Mouse (Mus musculus): ENCODE measurements around the gene Eef1g. TPM values are rescaled to one million over a fixed set of nuclear protein-coding genes. Genes with fewer than 3 reads are reported as not detected.

Gene Eef1g
- total and polyA plus RNA-seq, 3 experiments: 237 to 955 (median 647) TPM

GRCm38 (mm10) chr19:8952241-8952640, 14.6 kb upstream of the Eef1g start:
- ATAC-seq (ENCODE audit: extremely low read depth, insufficient number of reproducible peaks, low FRiP score, poor library complexity, severe bottlenecking): no peak
- peaks cover 71% of the 10 kb centered on the region for H3K4me1 ChIP-seq (ENCODE audit: insufficient read depth, low read depth, low read length)

DNA sequence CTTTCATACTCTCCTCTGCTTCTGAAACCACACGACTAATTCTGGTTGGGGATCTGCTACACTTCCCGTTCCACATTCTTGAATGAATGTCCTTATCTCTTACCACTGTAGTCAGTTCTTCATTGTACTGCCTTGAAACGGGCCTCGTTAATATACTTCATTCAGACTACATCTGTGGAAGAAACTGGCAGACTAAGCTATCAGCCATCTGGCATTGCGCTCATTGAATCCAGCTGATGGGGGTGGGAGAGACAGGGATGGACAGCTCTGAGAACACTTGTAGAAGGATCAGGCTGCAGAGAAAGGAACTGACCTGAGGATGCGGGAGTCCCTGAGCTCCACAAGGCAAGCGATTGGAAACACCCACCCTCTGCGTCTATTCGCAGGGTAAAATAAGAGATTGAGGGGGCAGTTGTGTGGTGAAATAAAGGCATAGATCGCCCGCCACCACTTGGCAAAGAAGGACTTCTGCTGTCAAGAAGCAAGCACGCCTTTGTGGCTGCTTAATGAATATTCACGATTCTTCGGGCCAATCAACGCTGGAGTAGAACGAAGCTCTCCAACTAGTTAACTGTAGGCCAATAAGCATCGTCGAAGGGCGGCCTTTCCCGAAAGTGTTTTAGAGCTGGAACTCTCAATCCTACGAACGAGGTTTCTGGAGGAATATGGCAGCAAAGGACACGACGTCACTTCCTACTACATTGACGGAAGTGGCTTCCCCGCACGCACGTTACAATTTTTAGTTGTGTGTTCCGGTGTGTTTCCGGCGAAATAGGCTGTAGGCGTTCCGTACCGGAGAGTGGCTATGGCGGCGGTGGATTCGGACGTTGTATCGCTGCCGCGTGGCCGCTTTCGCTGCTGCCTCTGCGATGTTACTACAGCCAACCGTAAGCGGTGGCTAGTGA, 13.5 kb upstream of the Eef1g start, which contains the start of gene Tut1:
Tut1 (plus strand) TSS at position 713 of the 905 bp plus-strand sequence.
- peak; percentile 76 for DNase-seq (ENCODE audit: low spot score)
- 0 out of 2 replicates have a peak, but pooled peaks have one; percentile 74 for TF ChIP-seq POLR2AphosphoS5 (IDR thresholded peaks at IDR 0.05; ENCODE audit: insufficient replicate concordance, low read depth, low read length)
- TF ChIP-seq CTCF (IDR thresholded peaks at IDR 0.05; ENCODE audit: low read depth, low read length): no peak

More at GRCm38 (mm10) chr19:8952241-8952640, 14.6 kb upstream of the Eef1g start:
- no peak overlapping the region; the same call in 1 of the 2 replicates for H3K4me3 ChIP-seq (ENCODE audit: low read depth, low read length)
- DNase-seq (ENCODE audit: low spot score): no peak
- H3K27me3 ChIP-seq (ENCODE audit: insufficient read depth, low read length): no peaks in the 10 kb centered on the region
- TF ChIP-seq TAL1 (conservative IDR thresholded peaks at IDR 0.05; ENCODE audit: low read depth, low read length) (no peak), POLR2AphosphoS5 (IDR thresholded peaks at IDR 0.05; ENCODE audit: insufficient replicate concordance, low read depth, low read length) (no peak), CTCF (IDR thresholded peaks at IDR 0.05; ENCODE audit: low read depth, low read length) (no peak), GATA1 (IDR thresholded peaks at IDR 0.05; ENCODE audit: borderline replicate concordance, low read length) (no peak), GATA2 (IDR thresholded peaks at IDR 0.05; ENCODE audit: borderline replicate concordance, low read depth, low read length) (no peak)
- no peaks in the 10 kb centered on the region for H3K9me3 ChIP-seq (replicated peaks)
- H3K36me3 ChIP-seq (replicated peaks): peaks cover 81% of the 10 kb centered on the region

GRCm38 (mm10) chr19:8954171-8954570, 12.7 kb upstream of the Eef1g start:
- H3K27me3 ChIP-seq (ENCODE audit: insufficient read depth, low read length): no peaks in the 10 kb centered on the region
- no peak for DNase-seq (ENCODE audit: low spot score)
- no peak for TF ChIP-seq CTCF (IDR thresholded peaks at IDR 0.05; ENCODE audit: low read depth, low read length)
- TF ChIP-seq TAL1 (conservative IDR thresholded peaks at IDR 0.05; ENCODE audit: low read depth, low read length): no peak
- TF ChIP-seq GATA1 (IDR thresholded peaks at IDR 0.05; ENCODE audit: borderline replicate concordance, low read length): no peak
- no peak for ATAC-seq (ENCODE audit: extremely low read depth, insufficient number of reproducible peaks, low FRiP score, poor library complexity, severe bottlenecking)
- peak overlapping the region; percentile 78 for H3K4me3 ChIP-seq (ENCODE audit: low read depth, low read length)
- no peaks in the 10 kb centered on the region for H3K9me3 ChIP-seq (replicated peaks)
- H3K36me3 ChIP-seq (replicated peaks): peaks cover 78% of the 10 kb centered on the region
- H3K4me1 ChIP-seq (ENCODE audit: insufficient read depth, low read depth, low read length): peaks cover 65% of the 10 kb centered on the region

More for the DNA sequence above, 13.5 kb upstream of the Eef1g start, which contains the start of gene Tut1:
- Histone ChIP-seq H3K4me3 (ENCODE audit: low read depth, low read length) (peak within 1 kb of the TSS; percentile 78), H3K27me3 (ENCODE audit: insufficient read depth, low read length) (no peaks in the 10 kb centered on the region), H3K9me3 (replicated peaks) (no peaks in the 10 kb centered on the region), H3K36me3 (replicated peaks) (peaks cover 78% of the 10 kb centered on the region), H3K4me1 (ENCODE audit: insufficient read depth, low read depth, low read length) (peaks cover 66% of the 10 kb centered on the region)
- ATAC-seq (ENCODE audit: extremely low read depth, insufficient number of reproducible peaks, low FRiP score, poor library complexity, severe bottlenecking): peak; percentile 92

DNA sequence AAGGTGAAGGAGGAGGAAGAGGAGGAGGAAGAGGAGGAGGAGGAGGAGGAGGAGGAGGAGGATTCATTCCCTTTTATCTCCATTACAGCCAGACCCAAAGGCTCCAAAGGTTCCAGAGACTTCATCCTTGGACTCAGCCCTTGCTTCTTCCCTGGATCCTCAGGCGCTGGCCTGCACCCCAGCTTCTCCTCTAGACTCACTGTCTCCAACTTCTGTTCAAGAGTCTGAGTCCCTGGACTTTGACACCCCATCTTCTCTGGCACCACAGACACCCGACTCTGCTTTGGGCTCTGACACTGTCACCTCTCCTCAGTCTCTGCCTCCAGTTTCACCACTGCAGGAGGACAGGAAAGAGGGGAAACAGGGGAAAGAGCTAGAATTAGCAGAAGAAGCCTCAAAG, 4.6 kb upstream of the Eef1g start:
- peaks cover 54% of the 10 kb centered on the region for H3K4me1 ChIP-seq (ENCODE audit: insufficient read depth, low read depth, low read length)
- H3K4me3 ChIP-seq (ENCODE audit: low read depth, low read length): no peak overlapping the region
- ATAC-seq (ENCODE audit: extremely low read depth, insufficient number of reproducible peaks, low FRiP score, poor library complexity, severe bottlenecking) (no peak), DNase-seq (ENCODE audit: low spot score) (no peak)
- H3K36me3 ChIP-seq (replicated peaks): peaks cover 90% of the 10 kb centered on the region
- no peaks in the 10 kb centered on the region for H3K27me3 ChIP-seq (ENCODE audit: insufficient read depth, low read length)
- TF ChIP-seq TAL1 (conservative IDR thresholded peaks at IDR 0.05; ENCODE audit: low read depth, low read length) (no peak), POLR2AphosphoS5 (IDR thresholded peaks at IDR 0.05; ENCODE audit: insufficient replicate concordance, low read depth, low read length) (no peak), CTCF (IDR thresholded peaks at IDR 0.05; ENCODE audit: low read depth, low read length) (no peak), GATA1 (IDR thresholded peaks at IDR 0.05; ENCODE audit: borderline replicate concordance, low read length) (no peak), GATA2 (IDR thresholded peaks at IDR 0.05; ENCODE audit: borderline replicate concordance, low read depth, low read length) (no peak)
- no peaks in the 10 kb centered on the region for H3K9me3 ChIP-seq (replicated peaks)

DNA sequence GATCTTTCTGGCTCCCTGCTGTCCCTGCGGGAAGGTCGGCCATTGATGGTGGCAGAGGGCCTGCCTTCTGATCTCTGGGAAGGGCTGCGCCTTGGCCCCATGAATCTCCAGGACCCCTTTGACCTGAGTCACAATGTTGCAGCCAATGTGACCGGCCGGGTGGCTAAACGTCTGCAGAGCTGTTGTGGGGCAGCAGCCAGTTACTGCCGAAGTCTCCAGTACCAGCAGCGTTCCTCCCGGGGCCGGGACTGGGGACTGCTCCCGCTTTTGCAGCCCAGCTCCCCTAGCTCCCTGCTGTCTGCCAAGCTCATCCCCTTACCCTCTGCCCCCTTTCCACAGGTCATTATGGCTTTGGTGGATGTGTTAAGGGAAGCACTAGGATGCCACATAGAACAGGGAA, 1.8 kb upstream of the Eef1g start:
- no peaks in the 10 kb centered on the region for H3K27me3 ChIP-seq (ENCODE audit: insufficient read depth, low read length)
- no peak for TF ChIP-seq POLR2AphosphoS5 (IDR thresholded peaks at IDR 0.05; ENCODE audit: insufficient replicate concordance, low read depth, low read length)
- TF ChIP-seq CTCF (IDR thresholded peaks at IDR 0.05; ENCODE audit: low read depth, low read length): no peak
- no peak for TF ChIP-seq GATA1 (IDR thresholded peaks at IDR 0.05; ENCODE audit: borderline replicate concordance, low read length)
- no peak for TF ChIP-seq GATA2 (IDR thresholded peaks at IDR 0.05; ENCODE audit: borderline replicate concordance, low read depth, low read length)
- no peak for TF ChIP-seq TAL1 (conservative IDR thresholded peaks at IDR 0.05; ENCODE audit: low read depth, low read length)

DNA sequence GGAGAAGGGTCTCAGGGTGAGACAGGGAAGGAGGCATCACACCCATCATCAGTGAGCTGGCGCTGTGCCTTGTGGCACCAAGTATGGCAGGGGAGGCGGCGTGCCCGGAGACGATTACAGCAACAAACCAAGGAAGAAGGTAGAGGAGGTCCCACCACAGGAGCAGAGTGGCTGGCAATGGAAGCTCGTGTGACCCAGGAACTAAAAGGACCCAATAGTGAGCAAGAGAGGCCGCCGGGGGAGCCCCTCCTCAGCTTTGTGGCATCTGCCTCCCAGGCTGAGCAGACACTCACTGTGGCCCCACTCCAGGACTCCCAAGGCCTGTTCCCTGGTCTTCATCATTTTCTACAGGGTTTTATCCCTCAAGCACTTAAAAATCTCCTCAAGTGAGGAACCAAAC, 1.1 kb upstream of the Eef1g start:
- DNase-seq (ENCODE audit: low spot score) (no peak), ATAC-seq (ENCODE audit: extremely low read depth, insufficient number of reproducible peaks, low FRiP score, poor library complexity, severe bottlenecking) (no peak)
- TF ChIP-seq GATA1 (IDR thresholded peaks at IDR 0.05; ENCODE audit: borderline replicate concordance, low read length) (no peak), GATA2 (IDR thresholded peaks at IDR 0.05; ENCODE audit: borderline replicate concordance, low read depth, low read length) (no peak), CTCF (IDR thresholded peaks at IDR 0.05; ENCODE audit: low read depth, low read length) (no peak), TAL1 (conservative IDR thresholded peaks at IDR 0.05; ENCODE audit: low read depth, low read length) (no peak), POLR2AphosphoS5 (IDR thresholded peaks at IDR 0.05; ENCODE audit: insufficient replicate concordance, low read depth, low read length) (no peak)
- peak overlapping the region; percentile 38; the same call in 1 of the 2 replicates for H3K4me3 ChIP-seq (ENCODE audit: low read depth, low read length)
- H3K9me3 ChIP-seq (replicated peaks): no peaks in the 10 kb centered on the region
- H3K36me3 ChIP-seq (replicated peaks): peaks cover 91% of the 10 kb centered on the region
- H3K4me1 ChIP-seq (ENCODE audit: insufficient read depth, low read depth, low read length): peaks cover 59% of the 10 kb centered on the region
- no peaks in the 10 kb centered on the region for H3K27me3 ChIP-seq (ENCODE audit: insufficient read depth, low read length)

More for the DNA sequence above, 1.8 kb upstream of the Eef1g start:
- Histone ChIP-seq H3K36me3 (replicated peaks) (peaks cover 91% of the 10 kb centered on the region), H3K4me3 (ENCODE audit: low read depth, low read length) (no peak overlapping the region; the same call in 1 of the 2 replicates), H3K9me3 (replicated peaks) (no peaks in the 10 kb centered on the region), H3K4me1 (ENCODE audit: insufficient read depth, low read depth, low read length) (peaks cover 52% of the 10 kb centered on the region)
- DNase-seq (ENCODE audit: low spot score) (no peak), ATAC-seq (ENCODE audit: extremely low read depth, insufficient number of reproducible peaks, low FRiP score, poor library complexity, severe bottlenecking) (no peak)
